Mouse (Mus musculus): ENCODE measurements at regions not wholly inside any gene's neighbourhood (a gene's known extent, or its start where the extent isn't known, plus 50 kb on each side); places are given as distances from the start of the nearest gene placed in this dataset.
A peak's percentile ranks its signal among the peaks of the same experiment; 100 is the strongest.

DNA sequence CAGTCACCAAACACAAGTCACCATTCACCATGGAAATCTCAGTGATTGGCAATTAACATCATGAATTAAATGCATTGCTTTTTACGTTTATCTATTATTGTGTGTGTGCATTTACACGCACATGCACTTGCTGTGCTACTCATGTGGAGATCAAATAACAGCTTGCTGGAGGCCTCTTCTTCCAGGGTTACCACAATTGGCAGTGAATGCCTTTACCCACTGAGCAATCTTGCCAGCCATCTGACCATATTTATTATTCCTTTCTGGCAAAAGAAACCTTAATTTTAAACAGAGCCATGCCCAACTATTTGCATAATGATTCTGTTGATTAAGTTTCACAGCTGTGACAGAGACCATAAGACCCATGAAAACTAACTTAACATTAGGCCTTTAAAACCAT is 494.5 kb upstream of the 4930412O13Rik start:
- 61% methylated on average over 2 of the region's 2 CpGs for WGBS
- ATAC-seq (ENCODE audit: low FRiP score): no peak
- DNase-seq (ENCODE audit: low spot score): peak; percentile 10

DNA sequence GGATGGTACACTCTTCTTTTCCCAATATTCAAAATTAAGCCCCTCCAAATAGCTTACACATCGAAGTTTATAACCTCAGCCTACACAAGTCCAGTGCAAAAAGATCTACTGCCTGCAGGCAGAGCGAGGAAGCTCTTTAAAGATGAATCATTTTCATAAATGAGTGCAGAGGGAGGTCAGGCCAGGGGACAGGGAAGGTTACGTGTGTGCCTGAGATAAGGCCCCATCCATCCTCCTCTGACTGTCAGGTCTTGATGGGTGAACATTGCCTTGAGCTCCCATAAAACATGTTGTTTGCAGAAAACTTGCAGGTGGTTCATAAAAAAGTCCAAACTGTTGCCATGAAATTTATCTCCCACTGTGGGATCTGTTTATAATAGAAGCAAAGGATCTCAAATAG is 493.0 kb upstream of the 4930412O13Rik start:
- no peaks in the 10 kb centered on the region for H3K4me1 ChIP-seq (ENCODE audit: insufficient read depth, low read length)
- no peak overlapping the region for H3K4me3 ChIP-seq (ENCODE audit: low read depth, low read length)
- DNase-seq (ENCODE audit: low spot score) (no peak), ATAC-seq (ENCODE audit: low FRiP score) (no peak)
- H3K36me3 ChIP-seq (ENCODE audit: insufficient read depth, low read length): no peaks in the 10 kb centered on the region
- H3K4me2 ChIP-seq (ENCODE audit: low read depth, low read length, poor library complexity, severe bottlenecking): no peak overlapping the region
- 80% methylated on average over 3 of the region's 3 CpGs for WGBS
- no peak for TF ChIP-seq CTCF (IDR thresholded peaks at IDR 0.05)
- no peaks in the 10 kb centered on the region for H3K9me3 ChIP-seq (ENCODE audit: low read length)
- H3K9ac ChIP-seq (replicated peaks; ENCODE audit: low read length, poor library complexity, severe bottlenecking): no peak overlapping the region
- no peaks in the 10 kb centered on the region for H3K27me3 ChIP-seq (ENCODE audit: insufficient read depth, low read length)
- H3K27ac ChIP-seq (ENCODE audit: low read depth, low read length): no peak overlapping the region

More for the DNA sequence above, 494.5 kb upstream of the 4930412O13Rik start:
- no peak for TF ChIP-seq CTCF (IDR thresholded peaks at IDR 0.05)
- Histone ChIP-seq H3K36me3 (ENCODE audit: insufficient read depth, low read length) (no peaks in the 10 kb centered on the region), H3K4me3 (ENCODE audit: low read depth, low read length) (no peak overlapping the region), H3K27me3 (ENCODE audit: insufficient read depth, low read length) (no peaks in the 10 kb centered on the region), H3K4me1 (ENCODE audit: insufficient read depth, low read length) (no peaks in the 10 kb centered on the region), H3K27ac (ENCODE audit: low read depth, low read length) (no peak overlapping the region), H3K9me3 (ENCODE audit: low read length) (no peaks in the 10 kb centered on the region), H3K4me2 (ENCODE audit: low read depth, low read length, poor library complexity, severe bottlenecking) (no peak overlapping the region), H3K9ac (replicated peaks; ENCODE audit: low read length, poor library complexity, severe bottlenecking) (no peak overlapping the region)

DNA sequence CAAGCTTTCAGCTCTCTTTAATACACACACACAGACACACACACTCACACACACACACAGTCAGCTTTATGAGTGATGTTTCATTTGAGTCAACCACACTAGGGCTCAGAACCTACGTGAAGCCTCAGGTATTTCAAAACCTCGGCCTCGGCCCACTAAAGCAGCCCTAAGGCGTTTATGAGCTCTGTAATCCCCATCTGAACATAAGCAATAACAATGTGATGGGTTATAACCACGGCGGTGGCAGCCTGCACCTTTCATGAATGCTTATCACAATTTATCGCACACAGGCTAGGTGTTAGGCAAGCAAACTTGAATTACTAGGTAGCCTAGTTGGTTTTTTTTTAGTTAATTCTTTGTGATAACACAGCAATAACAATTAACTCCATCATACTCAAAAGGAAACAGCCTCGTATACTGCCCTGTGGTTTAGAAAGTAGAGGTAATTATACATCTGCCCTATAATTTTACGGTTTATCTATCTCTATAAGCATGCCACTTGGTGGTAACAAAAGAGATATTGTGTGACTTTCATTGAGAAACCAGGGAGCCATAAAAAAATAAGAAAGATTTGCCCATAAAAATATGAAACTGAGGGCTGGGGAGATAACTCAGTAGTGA is 485.6 kb upstream of the 4930412O13Rik start:
- ATAC-seq (ENCODE audit: low FRiP score) (no peak), DNase-seq (ENCODE audit: low spot score) (no peak)
- H3K27me3 ChIP-seq (ENCODE audit: insufficient read depth, low read length): no peaks in the 10 kb centered on the region
- TF ChIP-seq CTCF (IDR thresholded peaks at IDR 0.05): no peak
- H3K4me2 ChIP-seq (ENCODE audit: low read depth, low read length, poor library complexity, severe bottlenecking): no peak overlapping the region
- H3K9me3 ChIP-seq (ENCODE audit: low read length): no peaks in the 10 kb centered on the region
- H3K27ac ChIP-seq (ENCODE audit: low read depth, low read length): no peak overlapping the region
- no peaks in the 10 kb centered on the region for H3K4me1 ChIP-seq (ENCODE audit: insufficient read depth, low read length)
- no peaks in the 10 kb centered on the region for H3K36me3 ChIP-seq (ENCODE audit: insufficient read depth, low read length)
- H3K9ac ChIP-seq (replicated peaks; ENCODE audit: low read length, poor library complexity, severe bottlenecking): no peak overlapping the region
- H3K4me3 ChIP-seq (ENCODE audit: low read depth, low read length): no peak overlapping the region
- WGBS: 79% methylated on average over 9 of the region's 9 CpGs

DNA sequence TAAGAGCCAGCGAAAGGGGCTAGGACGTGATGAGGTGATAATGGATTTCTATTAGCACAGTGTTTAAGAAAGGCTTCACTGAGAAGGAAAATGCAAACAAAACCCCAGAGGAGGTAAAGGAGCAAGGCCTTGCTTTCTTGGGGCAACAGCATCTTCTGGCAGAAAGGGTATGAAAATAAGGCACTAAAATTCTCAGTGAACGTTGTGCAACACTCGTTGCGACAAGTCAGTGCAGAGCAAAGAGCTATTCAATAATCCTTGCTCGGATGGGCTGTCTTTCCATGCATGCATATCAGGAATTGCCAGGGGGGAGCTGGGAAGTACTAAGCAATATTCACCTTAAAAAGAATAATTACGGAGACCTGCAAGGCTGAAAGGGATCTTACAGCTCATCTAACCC is 479.6 kb upstream of the 4930412O13Rik start:
- no peak for TF ChIP-seq CTCF (IDR thresholded peaks at IDR 0.05)
- no peak for ATAC-seq (ENCODE audit: low FRiP score)
- DNase-seq (ENCODE audit: low spot score): no peak
- WGBS: 90% methylated on average over 7 of the region's 7 CpGs
- Histone ChIP-seq H3K4me1 (ENCODE audit: insufficient read depth, low read length) (no peaks in the 10 kb centered on the region), H3K9ac (replicated peaks; ENCODE audit: low read length, poor library complexity, severe bottlenecking) (no peak overlapping the region), H3K4me3 (ENCODE audit: low read depth, low read length) (no peak overlapping the region), H3K9me3 (ENCODE audit: low read length) (no peaks in the 10 kb centered on the region), H3K27ac (ENCODE audit: low read depth, low read length) (no peak overlapping the region), H3K36me3 (ENCODE audit: insufficient read depth, low read length) (no peaks in the 10 kb centered on the region), H3K4me2 (ENCODE audit: low read depth, low read length, poor library complexity, severe bottlenecking) (no peak overlapping the region), H3K27me3 (ENCODE audit: insufficient read depth, low read length) (no peaks in the 10 kb centered on the region)

DNA sequence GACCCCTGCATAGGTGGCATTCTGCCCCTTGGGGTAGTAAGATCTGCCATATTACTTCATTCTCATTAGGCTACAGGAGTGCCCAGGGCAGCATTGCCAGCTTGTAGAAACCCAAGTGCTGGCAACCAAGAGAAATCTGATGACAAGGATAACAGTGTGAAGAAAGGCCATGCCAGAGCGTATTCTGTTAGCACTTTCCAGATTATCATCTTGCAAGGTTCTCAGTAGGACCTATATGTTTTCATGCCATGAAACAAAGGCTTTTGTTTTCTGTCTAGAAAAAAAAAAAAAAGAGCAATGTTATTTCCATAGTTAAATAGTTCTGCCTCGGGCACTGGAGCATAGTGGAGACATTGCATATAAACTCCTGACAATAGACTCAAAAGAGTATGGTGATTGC is 478.8 kb upstream of the 4930412O13Rik start:
- H3K36me3 ChIP-seq (ENCODE audit: insufficient read depth, low read length): no peaks in the 10 kb centered on the region
- ATAC-seq (ENCODE audit: low FRiP score): no peak
- TF ChIP-seq CTCF (IDR thresholded peaks at IDR 0.05): no peak
- H3K27ac ChIP-seq (ENCODE audit: low read depth, low read length): no peak overlapping the region
- WGBS: 74% methylated on average over 2 of the region's 2 CpGs
- no peaks in the 10 kb centered on the region for H3K4me1 ChIP-seq (ENCODE audit: insufficient read depth, low read length)
- no peaks in the 10 kb centered on the region for H3K27me3 ChIP-seq (ENCODE audit: insufficient read depth, low read length)
- no peak overlapping the region for H3K4me3 ChIP-seq (ENCODE audit: low read depth, low read length)
- DNase-seq (ENCODE audit: low spot score): no peak
- H3K9me3 ChIP-seq (ENCODE audit: low read length): no peaks in the 10 kb centered on the region
- no peak overlapping the region for H3K9ac ChIP-seq (replicated peaks; ENCODE audit: low read length, poor library complexity, severe bottlenecking)
- no peak overlapping the region for H3K4me2 ChIP-seq (ENCODE audit: low read depth, low read length, poor library complexity, severe bottlenecking)

DNA sequence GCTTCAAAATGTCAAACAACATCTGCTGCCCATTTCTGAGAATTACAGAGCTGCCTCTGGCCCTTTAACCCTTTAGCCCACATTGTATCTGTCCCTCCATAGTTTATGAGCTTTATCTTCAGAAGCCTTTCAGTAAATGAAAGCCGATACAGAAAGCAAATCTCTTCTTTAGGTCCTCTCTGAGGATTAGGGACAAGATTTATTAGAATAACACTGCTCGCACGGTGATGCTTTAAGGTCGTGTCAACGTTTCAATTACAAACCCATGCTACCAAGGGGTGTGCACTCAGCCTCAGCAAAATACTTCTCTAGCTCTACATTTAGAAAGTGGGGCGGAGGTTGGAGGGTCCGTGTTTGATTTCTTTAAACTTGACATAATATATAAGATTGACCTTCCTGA is 472.0 kb upstream of the 4930412O13Rik start:
- TF ChIP-seq CTCF (IDR thresholded peaks at IDR 0.05): no peak
- no peaks in the 10 kb centered on the region for H3K36me3 ChIP-seq (ENCODE audit: insufficient read depth, low read length)
- H3K4me3 ChIP-seq (ENCODE audit: low read depth, low read length): no peak overlapping the region
- no peak overlapping the region for H3K4me2 ChIP-seq (ENCODE audit: low read depth, low read length, poor library complexity, severe bottlenecking)
- no peak for ATAC-seq (ENCODE audit: low FRiP score)
- no peaks in the 10 kb centered on the region for H3K4me1 ChIP-seq (ENCODE audit: insufficient read depth, low read length)
- WGBS: 47% methylated on average over 7 of the region's 7 CpGs
- no peaks in the 10 kb centered on the region for H3K27me3 ChIP-seq (ENCODE audit: insufficient read depth, low read length)
- no peak overlapping the region for H3K9ac ChIP-seq (replicated peaks; ENCODE audit: low read length, poor library complexity, severe bottlenecking)
- no peak for DNase-seq (ENCODE audit: low spot score)
- H3K9me3 ChIP-seq (ENCODE audit: low read length): no peaks in the 10 kb centered on the region
- no peak overlapping the region for H3K27ac ChIP-seq (ENCODE audit: low read depth, low read length)

Measured in midbrain, postnatal 0 days (tissue).